Mouse (Mus musculus): Measurements from ENCODE around the gene Zkscan16. TPM values are rescaled to one million over a fixed set of nuclear protein-coding genes. Genes with fewer than 3 reads are reported as not detected.

Gene Zkscan16
- total and polyA plus RNA-seq, 2 experiments from 2014 or later, result 0.05 TPM; not detected in 1

DNA sequence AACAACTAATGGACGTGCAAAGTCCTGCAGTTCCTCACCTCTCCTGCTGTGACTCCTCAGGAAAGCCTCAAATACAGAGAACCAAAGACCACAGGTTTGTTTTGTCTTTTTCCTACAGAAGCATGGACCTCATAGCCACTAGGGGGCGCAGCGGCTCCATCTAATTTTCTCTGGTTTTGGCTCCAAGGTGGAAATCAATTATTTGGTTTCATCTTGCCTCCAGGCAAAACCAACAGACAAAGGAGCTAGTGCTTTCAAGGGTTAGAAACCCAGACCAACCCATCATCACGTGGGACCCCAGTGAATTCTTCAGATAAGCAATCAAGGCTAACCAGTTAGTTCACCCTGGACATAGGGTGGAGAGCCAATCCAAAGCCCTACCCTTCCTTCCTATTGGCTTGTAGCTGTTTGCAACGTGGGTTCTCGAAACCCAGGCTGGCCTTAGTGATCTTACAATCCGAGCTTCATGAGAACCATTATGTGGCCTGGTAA, 41.8 kb downstream of the Zkscan16 start:
- Histone ChIP-seq H3K27me3 (ENCODE audit: control insufficient read depth, insufficient read depth, low read length) (no peaks in the 10 kb centered on the region), H3K36me3 (replicated peaks; ENCODE audit: control insufficient read depth, insufficient read depth, low read length) (no peaks in the 10 kb centered on the region), H3K4me1 (ENCODE audit: control insufficient read depth, insufficient read depth) (peaks cover 3% of the 10 kb centered on the region; the same call in 1 of the 2 replicates), H3K9ac (replicated peaks; ENCODE audit: low read depth, low read length) (no peak overlapping the region), H3K9me3 (replicated peaks; ENCODE audit: control insufficient read depth, low read length) (no peaks in the 10 kb centered on the region), H3K4me3 (ENCODE audit: low read depth, low read length) (no peak overlapping the region), H3K4me2 (ENCODE audit: low read depth, low read length) (no peak overlapping the region), H3K27ac (ENCODE audit: low read depth) (no peak overlapping the region)
- peak; percentile 79 for TF ChIP-seq CTCF (IDR thresholded peaks at IDR 0.05; ENCODE audit: low read depth)
- no peak for TF ChIP-seq EP300 (IDR thresholded peaks at IDR 0.05; ENCODE audit: low read depth)
- DNase-seq (ENCODE audit: low spot score), result peak; percentile 36
- WGBS, result 15% methylated on average over 7 of the region's 7 CpGs
- no peak for ATAC-seq (ENCODE audit: insufficient read depth, low read depth)

DNA sequence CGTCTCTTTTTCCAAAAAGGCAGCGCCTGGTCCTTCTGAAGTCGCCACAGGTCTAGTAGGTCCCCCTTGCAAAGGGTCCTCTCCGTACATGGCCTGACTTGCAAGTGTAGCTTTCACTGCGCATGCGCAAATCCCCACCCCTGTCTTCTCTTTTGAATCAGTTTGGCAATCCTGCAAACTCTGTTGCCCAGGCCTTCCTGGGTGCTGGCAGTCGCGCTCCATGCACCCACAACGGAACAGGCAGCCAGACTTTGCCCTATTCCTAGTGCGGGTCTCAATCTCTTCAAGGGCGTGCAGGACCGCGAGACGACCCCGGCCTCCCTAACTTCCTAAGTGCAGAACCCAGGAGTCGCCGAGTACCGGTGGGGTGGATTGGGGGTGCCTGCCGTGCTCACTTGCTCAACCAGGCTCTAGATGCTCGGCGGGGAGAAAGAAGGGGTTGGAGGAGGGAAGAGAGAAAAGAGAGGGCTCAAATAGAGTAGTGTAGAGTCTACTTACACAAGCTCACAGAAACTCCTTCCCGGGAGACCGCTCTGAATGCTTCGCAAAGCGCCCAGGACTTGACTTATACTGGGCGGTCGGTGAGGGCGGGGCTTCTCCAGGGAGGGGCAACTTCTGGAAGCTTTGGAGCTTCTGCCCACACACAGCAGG, 43.2 kb downstream of the Zkscan16 start, which contains the start of gene Ptgr1:
Gene Ptgr1 (minus strand): TSS at position 580 of the 651 bp plus-strand sequence.
- TF ChIP-seq EP300 (IDR thresholded peaks at IDR 0.05; ENCODE audit: low read depth) (no peak), CTCF (IDR thresholded peaks at IDR 0.05; ENCODE audit: low read depth) (no peak)

DNA sequence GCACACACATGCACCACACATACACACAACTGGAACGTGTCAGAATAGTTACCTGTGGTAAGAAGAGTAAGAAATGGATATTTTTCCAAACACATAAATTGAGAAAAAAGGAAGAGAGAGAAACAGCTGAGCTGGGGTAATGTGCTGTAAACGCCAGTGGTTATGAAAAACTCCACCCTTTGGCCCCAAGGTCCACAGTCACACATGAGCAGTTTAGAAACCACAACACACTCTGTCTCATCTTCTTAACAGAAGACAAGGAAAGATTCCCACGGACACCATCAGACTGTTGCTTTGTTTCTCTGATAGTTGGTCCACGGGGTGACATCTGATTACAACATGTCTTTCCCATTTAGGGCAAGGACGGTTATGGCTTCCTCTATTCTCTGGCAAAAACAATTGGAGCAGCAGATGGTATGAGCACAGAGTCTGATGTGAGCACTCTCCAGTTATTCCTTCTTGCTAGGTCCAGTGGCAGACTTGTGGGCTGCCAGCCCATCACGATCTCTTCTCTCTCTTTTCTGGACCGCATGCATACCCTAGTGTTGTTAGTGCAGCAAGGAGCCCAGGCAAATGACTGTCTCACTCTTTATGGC, 46.0 kb downstream of the Zkscan16 start:
- Histone ChIP-seq H3K4me2 (ENCODE audit: low read depth, low read length) (no peak overlapping the region), H3K4me3 (ENCODE audit: low read depth, low read length) (no peak overlapping the region), H3K27ac (ENCODE audit: low read depth) (no peak overlapping the region), H3K4me1 (ENCODE audit: control insufficient read depth, insufficient read depth) (peaks cover 3% of the 10 kb centered on the region; the same call in 1 of the 2 replicates), H3K9me3 (replicated peaks; ENCODE audit: control insufficient read depth, low read length) (no peaks in the 10 kb centered on the region), H3K9ac (replicated peaks; ENCODE audit: low read depth, low read length) (no peak overlapping the region), H3K36me3 (replicated peaks; ENCODE audit: control insufficient read depth, insufficient read depth, low read length) (no peaks in the 10 kb centered on the region), H3K27me3 (ENCODE audit: control insufficient read depth, insufficient read depth, low read length) (no peaks in the 10 kb centered on the region)
- ATAC-seq (ENCODE audit: insufficient read depth, low read depth), result no peak
- TF ChIP-seq EP300 (IDR thresholded peaks at IDR 0.05; ENCODE audit: low read depth) (no peak), CTCF (IDR thresholded peaks at IDR 0.05; ENCODE audit: low read depth) (no peak)
- WGBS, result 78% methylated on average over 7 of the region's 7 CpGs
- DNase-seq (ENCODE audit: low spot score), result no peak

More for the DNA sequence above, 43.2 kb downstream of the Zkscan16 start, which contains the start of gene Ptgr1:
- H3K27me3 ChIP-seq (ENCODE audit: control insufficient read depth, insufficient read depth, low read length), result no peaks in the 10 kb centered on the region
- WGBS, result 1% methylated on average over 28 of the region's 28 CpGs
- DNase-seq (ENCODE audit: low spot score) (peak; percentile 73), ATAC-seq (ENCODE audit: insufficient read depth, low read depth) (peak; percentile 70)
- peak within 1 kb of the TSS; percentile 95 for H3K4me2 ChIP-seq (ENCODE audit: low read depth, low read length)
- H3K9ac ChIP-seq (replicated peaks; ENCODE audit: low read depth, low read length), result peak within 1 kb of the TSS; percentile 48
- H3K9me3 ChIP-seq (replicated peaks; ENCODE audit: control insufficient read depth, low read length), result no peaks in the 10 kb centered on the region
- no peaks in the 10 kb centered on the region for H3K36me3 ChIP-seq (replicated peaks; ENCODE audit: control insufficient read depth, insufficient read depth, low read length)
- peak within 1 kb of the TSS; percentile 72 for H3K4me3 ChIP-seq (ENCODE audit: low read depth, low read length)
- peaks cover 3% of the 10 kb centered on the region; the same call in 1 of the 2 replicates for H3K4me1 ChIP-seq (ENCODE audit: control insufficient read depth, insufficient read depth)
- H3K27ac ChIP-seq (ENCODE audit: low read depth), result peak within 1 kb of the TSS; percentile 40

DNA sequence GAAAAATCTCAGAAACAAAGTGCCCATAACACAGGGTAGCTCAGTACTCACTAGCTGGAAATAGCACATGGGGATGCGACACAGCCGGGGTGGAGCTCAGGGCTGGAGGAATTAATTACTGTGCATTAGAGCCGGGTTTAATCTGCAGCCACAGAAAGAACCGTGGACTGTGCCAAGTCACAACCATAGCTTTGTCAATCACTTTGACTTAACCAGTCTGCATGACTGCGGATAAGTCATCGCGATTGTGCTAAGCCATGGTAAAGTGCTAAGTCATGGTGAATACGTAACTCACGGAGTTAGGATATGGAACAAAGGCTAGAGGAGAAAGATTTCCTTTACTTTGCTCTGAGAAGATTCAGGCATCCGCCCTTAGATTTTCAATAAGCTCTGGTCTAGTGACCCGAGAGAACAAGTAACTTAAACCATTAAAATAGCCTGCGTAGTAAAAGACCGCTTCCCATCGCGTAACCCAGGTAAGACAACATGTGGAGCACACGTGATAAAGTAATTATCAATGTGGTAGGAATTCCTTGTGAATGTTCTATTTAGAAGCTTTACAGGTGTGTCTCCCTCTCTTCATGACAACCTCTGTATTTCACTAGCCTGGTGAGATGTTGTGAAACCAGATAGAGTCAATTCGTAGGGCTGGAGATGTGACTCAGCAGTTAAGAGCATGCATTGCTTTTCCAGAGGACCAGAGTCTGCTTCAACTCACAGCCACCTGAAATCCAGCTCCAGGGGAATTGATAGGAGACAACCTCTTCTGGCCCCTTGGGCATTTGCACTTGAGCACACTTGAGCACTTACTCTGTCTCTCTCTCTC, 47.4 kb downstream of the Zkscan16 start:
- H3K27ac ChIP-seq (ENCODE audit: low read depth), result no peak overlapping the region
- no peak for ATAC-seq (ENCODE audit: insufficient read depth, low read depth)

DNA sequence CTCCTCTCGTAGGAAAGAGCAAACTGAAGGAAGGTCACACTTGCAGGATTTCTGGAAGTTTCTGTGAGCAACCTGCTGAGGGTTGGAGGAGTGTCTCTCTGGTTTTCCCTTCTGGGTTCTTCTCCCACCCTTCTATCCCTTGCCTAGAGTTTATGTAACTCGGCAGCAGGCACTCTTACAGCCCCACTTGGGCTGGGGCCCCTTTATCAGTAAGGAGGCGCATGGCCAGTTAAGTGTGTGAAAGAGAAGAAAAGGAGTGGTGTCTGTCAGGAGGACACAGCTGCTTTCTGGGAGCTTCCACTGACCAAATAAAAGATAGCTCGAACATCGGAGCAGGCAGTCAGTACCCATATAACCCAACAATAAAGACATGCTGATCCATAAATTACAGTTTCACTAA, 48.8 kb downstream of the Zkscan16 start:
- WGBS, result 40% methylated on average over 5 of the region's 5 CpGs
- Histone ChIP-seq H3K27me3 (ENCODE audit: control insufficient read depth, insufficient read depth, low read length) (no peaks in the 10 kb centered on the region), H3K4me3 (ENCODE audit: low read depth, low read length) (no peak overlapping the region), H3K9me3 (replicated peaks; ENCODE audit: control insufficient read depth, low read length) (no peaks in the 10 kb centered on the region), H3K36me3 (replicated peaks; ENCODE audit: control insufficient read depth, insufficient read depth, low read length) (no peaks in the 10 kb centered on the region), H3K4me2 (ENCODE audit: low read depth, low read length) (no peak overlapping the region), H3K4me1 (ENCODE audit: control insufficient read depth, insufficient read depth) (0 out of 2 replicates have a peak, but pooled peaks cover 2% of the 10 kb centered on the region), H3K9ac (replicated peaks; ENCODE audit: low read depth, low read length) (no peak overlapping the region), H3K27ac (ENCODE audit: low read depth) (no peak overlapping the region)
- ATAC-seq (ENCODE audit: insufficient read depth, low read depth) (no peak), DNase-seq (ENCODE audit: low spot score) (no peak)
- TF ChIP-seq EP300 (IDR thresholded peaks at IDR 0.05; ENCODE audit: low read depth) (no peak), CTCF (IDR thresholded peaks at IDR 0.05; ENCODE audit: low read depth) (no peak)

More for the DNA sequence above, 47.4 kb downstream of the Zkscan16 start:
- 80% methylated on average over 17 of the region's 17 CpGs for WGBS
- TF ChIP-seq CTCF (IDR thresholded peaks at IDR 0.05; ENCODE audit: low read depth) (no peak), EP300 (IDR thresholded peaks at IDR 0.05; ENCODE audit: low read depth) (no peak)
- H3K4me1 ChIP-seq (ENCODE audit: control insufficient read depth, insufficient read depth), result peaks cover 3% of the 10 kb centered on the region; the same call in 1 of the 2 replicates
- H3K27me3 ChIP-seq (ENCODE audit: control insufficient read depth, insufficient read depth, low read length), result no peaks in the 10 kb centered on the region
- no peak overlapping the region for H3K9ac ChIP-seq (replicated peaks; ENCODE audit: low read depth, low read length)
- no peaks in the 10 kb centered on the region for H3K36me3 ChIP-seq (replicated peaks; ENCODE audit: control insufficient read depth, insufficient read depth, low read length)
- H3K4me3 ChIP-seq (ENCODE audit: low read depth, low read length), result no peak overlapping the region
- no peaks in the 10 kb centered on the region for H3K9me3 ChIP-seq (replicated peaks; ENCODE audit: control insufficient read depth, low read length)
- DNase-seq (ENCODE audit: low spot score), result no peak
- H3K4me2 ChIP-seq (ENCODE audit: low read depth, low read length), result no peak overlapping the region
